Mouse (Mus musculus): ENCODE data around the gene Epgn. TPM values are rescaled to one million over a fixed set of nuclear protein-coding genes. Genes with fewer than 3 reads are reported as not detected.

The Epgn gene
- total RNA-seq (2014; fragmentation: Nextera tagmentation) (not detected in 2 replicates), total RNA-seq (2017) (0.12 and 0.16 TPM in 2 replicates), polyA plus RNA-seq (2012) (not detected in 2 replicates)

- Histone ChIP-seq H3K36me3 (replicated peaks) (no peaks in the 10 kb centered on the region), H3K9me3 (replicated peaks) (no peaks in the 10 kb centered on the region), H3K27me3 (ENCODE audit: insufficient read depth, low read length) (no peaks in the 10 kb centered on the region), H3K4me3 (ENCODE audit: low read depth, low read length) (no peak within 1 kb of the TSS), H3K4me1 (ENCODE audit: insufficient read depth, low read depth, low read length) (no peaks in the 10 kb centered on the region)
- no peak for DNase-seq (ENCODE audit: low spot score)
- TF ChIP-seq CTCF (IDR thresholded peaks at IDR 0.05; ENCODE audit: low read depth, low read length): no peak
- TF ChIP-seq GATA1 (IDR thresholded peaks at IDR 0.05; ENCODE audit: borderline replicate concordance, low read length): no peak
- no peak for TF ChIP-seq GATA2 (IDR thresholded peaks at IDR 0.05; ENCODE audit: borderline replicate concordance, low read depth, low read length)
- TF ChIP-seq TAL1 (conservative IDR thresholded peaks at IDR 0.05; ENCODE audit: low read depth, low read length): no peak
- no peak for TF ChIP-seq POLR2AphosphoS5 (IDR thresholded peaks at IDR 0.05; ENCODE audit: insufficient replicate concordance, low read depth, low read length)
- no peak for ATAC-seq (ENCODE audit: extremely low read depth, insufficient number of reproducible peaks, low FRiP score, poor library complexity, severe bottlenecking)
Observed at GRCm38 (mm10) chr5:91027164-91027563, at the start of gene Epgn. Gene Epgn, plus strand, starts transcription at chr5:91027464.

GRCm38 (mm10) chr5:90980297-90980696 is 47.0 kb upstream of the Epgn start:
- H3K9me3 ChIP-seq (replicated peaks): no peaks in the 10 kb centered on the region
- no peak overlapping the region for H3K4me3 ChIP-seq (ENCODE audit: low read depth, low read length)
- DNase-seq (ENCODE audit: low spot score) (no peak), ATAC-seq (ENCODE audit: extremely low read depth, insufficient number of reproducible peaks, low FRiP score, poor library complexity, severe bottlenecking) (no peak)
- peaks cover 7% of the 10 kb centered on the region for H3K36me3 ChIP-seq (replicated peaks)
- no peaks in the 10 kb centered on the region for H3K27me3 ChIP-seq (ENCODE audit: insufficient read depth, low read length)
- H3K4me1 ChIP-seq (ENCODE audit: insufficient read depth, low read depth, low read length): no peaks in the 10 kb centered on the region
- TF ChIP-seq GATA2 (IDR thresholded peaks at IDR 0.05; ENCODE audit: borderline replicate concordance, low read depth, low read length) (no peak), TAL1 (conservative IDR thresholded peaks at IDR 0.05; ENCODE audit: low read depth, low read length) (no peak), POLR2AphosphoS5 (IDR thresholded peaks at IDR 0.05; ENCODE audit: insufficient replicate concordance, low read depth, low read length) (no peak), CTCF (IDR thresholded peaks at IDR 0.05; ENCODE audit: low read depth, low read length) (no peak), GATA1 (IDR thresholded peaks at IDR 0.05; ENCODE audit: borderline replicate concordance, low read length) (no peak)

- DNase-seq (ENCODE audit: low spot score): no peak
- no peaks in the 10 kb centered on the region for H3K27me3 ChIP-seq (ENCODE audit: insufficient read depth, low read length)
- ATAC-seq (ENCODE audit: extremely low read depth, insufficient number of reproducible peaks, low FRiP score, poor library complexity, severe bottlenecking): no peak
- H3K4me1 ChIP-seq (ENCODE audit: insufficient read depth, low read depth, low read length): no peaks in the 10 kb centered on the region
- TF ChIP-seq POLR2AphosphoS5 (IDR thresholded peaks at IDR 0.05; ENCODE audit: insufficient replicate concordance, low read depth, low read length) (no peak), CTCF (IDR thresholded peaks at IDR 0.05; ENCODE audit: low read depth, low read length) (no peak), TAL1 (conservative IDR thresholded peaks at IDR 0.05; ENCODE audit: low read depth, low read length) (no peak), GATA1 (IDR thresholded peaks at IDR 0.05; ENCODE audit: borderline replicate concordance, low read length) (no peak), GATA2 (IDR thresholded peaks at IDR 0.05; ENCODE audit: borderline replicate concordance, low read depth, low read length) (no peak)
- H3K36me3 ChIP-seq (replicated peaks): no peaks in the 10 kb centered on the region
- H3K9me3 ChIP-seq (replicated peaks): no peaks in the 10 kb centered on the region
- H3K4me3 ChIP-seq (ENCODE audit: low read depth, low read length): no peak overlapping the region
Observed at GRCm38 (mm10) chr5:90987605-90988004, 39.7 kb upstream of the Epgn start.

- H3K27me3 ChIP-seq (ENCODE audit: insufficient read depth, low read length): no peaks in the 10 kb centered on the region
- DNase-seq (ENCODE audit: low spot score): no peak
- TF ChIP-seq CTCF (IDR thresholded peaks at IDR 0.05; ENCODE audit: low read depth, low read length) (no peak), GATA1 (IDR thresholded peaks at IDR 0.05; ENCODE audit: borderline replicate concordance, low read length) (no peak), GATA2 (IDR thresholded peaks at IDR 0.05; ENCODE audit: borderline replicate concordance, low read depth, low read length) (no peak), TAL1 (conservative IDR thresholded peaks at IDR 0.05; ENCODE audit: low read depth, low read length) (no peak), POLR2AphosphoS5 (IDR thresholded peaks at IDR 0.05; ENCODE audit: insufficient replicate concordance, low read depth, low read length) (no peak)
- H3K36me3 ChIP-seq (replicated peaks): no peaks in the 10 kb centered on the region
- no peak overlapping the region for H3K4me3 ChIP-seq (ENCODE audit: low read depth, low read length)
- H3K9me3 ChIP-seq (replicated peaks): no peaks in the 10 kb centered on the region
- no peaks in the 10 kb centered on the region for H3K4me1 ChIP-seq (ENCODE audit: insufficient read depth, low read depth, low read length)
- no peak for ATAC-seq (ENCODE audit: extremely low read depth, insufficient number of reproducible peaks, low FRiP score, poor library complexity, severe bottlenecking)
Observed at GRCm38 (mm10) chr5:90988149-90988548, 39.1 kb upstream of the Epgn start.

GRCm38 (mm10) chr5:90988592-90988991 is 38.7 kb upstream of the Epgn start:
- H3K4me1 ChIP-seq (ENCODE audit: insufficient read depth, low read depth, low read length): no peaks in the 10 kb centered on the region
- no peaks in the 10 kb centered on the region for H3K9me3 ChIP-seq (replicated peaks)
- no peak overlapping the region for H3K4me3 ChIP-seq (ENCODE audit: low read depth, low read length)
- TF ChIP-seq CTCF (IDR thresholded peaks at IDR 0.05; ENCODE audit: low read depth, low read length): no peak
- TF ChIP-seq POLR2AphosphoS5 (IDR thresholded peaks at IDR 0.05; ENCODE audit: insufficient replicate concordance, low read depth, low read length): no peak
- no peak for TF ChIP-seq GATA2 (IDR thresholded peaks at IDR 0.05; ENCODE audit: borderline replicate concordance, low read depth, low read length)
- no peak for TF ChIP-seq GATA1 (IDR thresholded peaks at IDR 0.05; ENCODE audit: borderline replicate concordance, low read length)
- TF ChIP-seq TAL1 (conservative IDR thresholded peaks at IDR 0.05; ENCODE audit: low read depth, low read length): no peak
- DNase-seq (ENCODE audit: low spot score): no peak
- no peaks in the 10 kb centered on the region for H3K27me3 ChIP-seq (ENCODE audit: insufficient read depth, low read length)
- no peak for ATAC-seq (ENCODE audit: extremely low read depth, insufficient number of reproducible peaks, low FRiP score, poor library complexity, severe bottlenecking)
- no peaks in the 10 kb centered on the region for H3K36me3 ChIP-seq (replicated peaks)

- DNase-seq (ENCODE audit: low spot score) (no peak), ATAC-seq (ENCODE audit: extremely low read depth, insufficient number of reproducible peaks, low FRiP score, poor library complexity, severe bottlenecking) (no peak)
- Histone ChIP-seq H3K4me1 (ENCODE audit: insufficient read depth, low read depth, low read length) (no peaks in the 10 kb centered on the region), H3K36me3 (replicated peaks) (no peaks in the 10 kb centered on the region), H3K9me3 (replicated peaks) (no peaks in the 10 kb centered on the region), H3K27me3 (ENCODE audit: insufficient read depth, low read length) (no peaks in the 10 kb centered on the region), H3K4me3 (ENCODE audit: low read depth, low read length) (no peak overlapping the region)
- TF ChIP-seq GATA1 (IDR thresholded peaks at IDR 0.05; ENCODE audit: borderline replicate concordance, low read length): no peak
- no peak for TF ChIP-seq GATA2 (IDR thresholded peaks at IDR 0.05; ENCODE audit: borderline replicate concordance, low read depth, low read length)
Observed at GRCm38 (mm10) chr5:90999942-91000341, 27.3 kb upstream of the Epgn start.
